Mouse (Mus musculus): ENCODE data around the gene Slc12a5. TPM values are rescaled to one million over a fixed set of nuclear protein-coding genes. Genes with fewer than 3 reads are reported as not detected.

Gene Slc12a5
- total RNA-seq, 2 experiments from 2014 or later, result 288 to 332 TPM

DNA sequence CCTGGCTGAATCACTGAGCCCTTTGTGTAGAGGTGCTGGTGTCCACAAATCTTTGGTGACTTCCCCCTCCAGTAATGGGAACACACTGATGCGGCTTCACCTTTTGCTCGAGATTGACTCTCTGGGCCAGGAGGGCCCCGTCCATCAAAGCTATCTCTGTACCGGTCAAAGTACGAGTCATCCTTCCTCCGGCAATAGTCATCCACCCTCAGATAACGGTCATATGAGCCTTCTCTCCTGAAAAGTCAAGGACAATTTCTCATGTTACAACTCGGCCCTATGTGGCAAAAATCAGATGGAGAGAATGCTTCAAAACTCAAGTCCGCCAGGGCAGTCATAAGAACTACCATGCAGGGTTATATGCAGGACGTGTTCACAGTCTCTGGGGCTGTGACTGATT, 49.7 kb downstream of the Slc12a5 start:
- DNase-seq (ENCODE audit: low spot score in 2 of 2), result no peak

DNA sequence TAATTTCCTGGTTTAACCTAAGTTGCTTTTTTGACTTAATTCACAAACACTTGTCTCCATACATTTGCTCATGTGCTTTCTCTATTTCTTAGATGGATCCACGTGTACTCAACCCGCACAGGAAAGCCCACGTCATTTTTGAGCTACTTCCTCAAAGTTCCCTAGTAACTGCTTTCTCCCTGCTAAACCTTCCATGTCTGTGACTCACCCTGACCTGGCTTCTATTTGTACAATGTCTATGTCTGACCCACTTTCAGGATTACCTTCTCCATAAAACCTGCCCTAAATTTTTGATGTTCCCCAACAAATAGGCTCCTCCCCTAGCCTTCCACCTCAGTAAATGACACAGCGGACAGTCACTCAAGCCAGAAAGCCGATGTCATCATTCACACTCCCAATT, 54.3 kb downstream of the Slc12a5 start:
- DNase-seq (ENCODE audit: low spot score in 2 of 2), result no peak

DNA sequence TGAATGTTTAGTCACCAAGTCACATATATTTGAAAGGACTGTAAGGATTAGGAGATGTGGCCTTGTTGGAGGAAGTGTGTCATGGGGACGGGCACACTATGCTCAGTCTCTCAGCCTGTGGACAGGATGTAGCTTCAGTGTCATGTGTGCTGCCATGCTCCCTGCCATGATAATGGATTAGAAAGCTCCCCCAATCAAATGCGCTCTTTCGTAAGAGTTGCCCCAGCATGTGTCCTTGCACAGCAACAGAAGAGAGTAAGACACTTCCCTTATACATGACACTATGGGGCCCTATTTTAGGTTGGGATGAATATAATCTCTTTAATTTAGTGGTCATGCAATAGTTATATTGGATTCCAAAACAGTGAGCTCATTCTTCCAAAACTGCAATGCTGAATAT, 59.9 kb downstream of the Slc12a5 start:
- DNase-seq (ENCODE audit: low spot score in 2 of 2), result no peak

DNA sequence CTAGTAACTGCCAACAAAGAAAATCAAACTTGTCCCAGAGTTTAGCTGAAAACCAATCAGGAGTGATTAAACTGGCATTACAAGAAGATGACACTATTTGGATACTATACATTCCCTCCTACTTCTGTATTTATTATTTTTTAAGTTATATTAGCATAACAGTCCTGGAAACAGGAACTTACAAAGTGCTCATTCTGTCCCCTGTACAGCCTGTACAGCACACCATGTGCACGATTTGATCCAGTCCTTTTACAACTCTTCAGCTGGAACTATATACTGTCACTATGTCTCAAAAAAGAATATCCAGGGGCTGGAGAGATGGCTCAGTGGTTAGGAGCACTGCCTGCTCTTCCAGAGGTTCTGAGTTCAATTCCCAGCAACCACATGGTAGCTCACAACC, 66.6 kb downstream of the Slc12a5 start:
- no peak for DNase-seq (ENCODE audit: low spot score in 2 of 2)

DNA sequence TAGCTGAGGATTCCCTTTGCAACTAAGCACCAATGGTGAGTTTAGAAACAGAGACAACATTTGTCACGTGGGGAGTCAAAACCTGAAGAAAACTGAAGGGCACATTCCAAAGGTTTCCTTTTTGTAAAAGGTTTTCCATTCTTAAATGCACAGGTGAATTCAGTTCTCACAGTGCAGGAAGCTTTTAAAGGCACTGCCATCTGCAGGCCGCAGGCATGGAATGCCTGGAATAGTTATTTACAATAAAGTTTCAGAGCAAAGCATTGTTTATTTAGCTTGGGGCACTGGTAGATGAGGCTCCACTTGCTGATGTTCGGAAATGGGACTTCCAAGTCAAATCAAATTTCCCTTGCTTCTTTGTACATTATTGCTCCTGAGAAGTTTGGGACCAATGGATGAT, 71.9 kb downstream of the Slc12a5 start:
- DNase-seq (ENCODE audit: low spot score in 2 of 2), result no peak

DNA sequence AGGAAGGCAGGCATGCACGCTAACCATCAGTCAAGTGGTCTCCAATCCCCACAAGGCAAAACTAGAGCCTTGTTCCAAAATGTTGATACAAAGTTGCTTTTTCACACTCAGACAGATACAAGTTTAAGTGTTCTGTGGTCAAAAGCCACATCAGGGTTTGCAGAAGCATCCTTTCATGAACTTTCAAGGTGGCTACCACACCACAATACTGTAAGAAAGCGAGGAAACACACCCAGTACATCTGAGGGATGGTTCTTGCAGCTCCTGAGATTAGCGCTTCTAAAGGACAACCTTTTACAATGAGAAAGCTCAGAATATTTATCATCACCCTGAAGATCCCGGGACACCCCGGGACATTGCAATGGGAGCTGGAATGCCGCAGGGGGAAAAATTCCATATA, 72.7 kb downstream of the Slc12a5 start:
- DNase-seq (ENCODE audit: low spot score in 2 of 2), result no peak

DNA sequence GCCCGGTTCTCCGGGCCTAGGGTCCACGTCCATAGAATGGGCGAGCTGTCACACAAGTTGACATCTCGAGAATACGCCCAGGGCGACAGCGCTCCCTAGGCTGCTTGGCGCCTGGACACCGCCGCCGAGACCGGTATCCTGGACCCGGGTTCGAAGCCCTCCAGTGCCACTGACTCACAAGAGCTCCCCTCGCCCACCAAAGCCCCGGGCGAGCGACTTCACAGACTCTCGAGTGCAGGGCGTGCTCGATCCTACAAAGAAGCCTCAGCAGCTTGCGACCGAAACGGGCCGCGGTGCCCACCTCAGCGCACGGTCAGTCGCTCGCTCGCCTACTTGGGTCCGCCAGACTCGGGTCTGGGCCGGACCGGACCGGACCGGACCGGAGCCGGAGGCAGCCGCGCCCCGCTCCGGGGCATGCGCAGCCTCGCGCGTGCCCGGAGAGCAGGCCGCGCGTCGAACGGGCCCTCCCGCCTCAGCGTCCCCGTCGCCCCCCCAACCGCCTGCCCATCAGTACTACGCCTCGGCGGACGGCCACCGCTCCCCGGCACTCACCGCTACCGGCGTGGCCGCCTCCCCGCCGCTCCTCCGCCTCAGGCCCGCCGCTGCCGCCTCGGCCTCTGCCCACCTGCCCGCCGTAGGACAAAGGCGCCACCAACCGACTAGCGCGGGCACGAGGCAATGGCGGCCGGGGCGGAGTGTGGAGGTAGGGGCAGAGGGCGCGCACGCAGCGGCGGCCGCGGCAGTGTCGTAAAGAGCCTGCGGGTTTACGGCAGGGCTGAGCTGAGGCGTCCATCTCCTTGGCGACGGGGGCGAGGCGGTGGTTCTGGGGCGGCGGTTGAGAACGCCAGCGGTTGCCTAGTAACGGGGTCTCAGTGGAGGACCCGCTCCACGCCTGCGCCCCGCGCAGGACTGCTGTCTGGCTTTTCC, 73.8 kb downstream of the Slc12a5 start, which contains the start of gene Ncoa5:
Gene Ncoa5, minus strand, starts transcription at position 737 of the 927 bp plus-strand sequence.
- DNase-seq (ENCODE audit: low spot score in 2 of 2), result peak; percentile 98 to 99

DNA sequence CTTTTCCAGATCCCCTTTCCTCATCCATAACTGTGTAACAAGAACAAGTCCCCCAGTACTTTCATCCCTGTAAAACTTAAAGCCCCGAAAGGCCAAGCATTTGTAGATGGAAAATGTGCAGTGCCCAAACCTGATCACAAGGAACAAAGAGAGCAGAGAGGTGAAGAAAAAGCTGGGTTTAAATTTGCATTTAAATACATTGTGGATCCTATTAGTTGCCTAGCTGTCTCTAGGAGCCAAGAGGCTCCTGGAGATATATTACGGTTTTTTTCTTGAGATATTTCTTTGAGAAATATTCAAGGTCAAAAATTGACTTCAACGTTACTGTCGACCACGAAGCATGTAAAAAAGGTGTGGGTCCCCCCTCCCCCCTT, 74.4 kb downstream of the Slc12a5 start:
- DNase-seq (ENCODE audit: low spot score in 2 of 2), result no peak

DNA sequence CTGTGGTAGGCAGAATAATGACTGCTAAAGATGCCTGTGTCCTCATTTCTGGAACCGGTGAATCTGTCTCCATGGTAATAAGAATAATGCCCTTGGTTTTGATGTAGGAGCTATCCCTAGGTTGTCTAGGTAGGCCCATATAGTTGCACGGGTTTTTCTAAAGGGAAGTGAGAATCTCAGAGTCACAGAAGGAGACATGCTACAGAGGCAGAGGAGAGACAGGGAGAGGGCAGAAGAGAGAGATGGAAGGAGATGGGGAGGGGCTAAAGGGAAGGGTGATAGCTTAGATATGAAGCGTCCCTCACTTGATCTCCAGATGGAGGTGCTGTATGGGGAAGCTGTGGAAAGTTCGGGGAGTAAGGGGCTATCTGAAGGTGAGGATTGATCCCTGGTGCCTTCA, 76.8 kb downstream of the Slc12a5 start:
- no peak for DNase-seq (ENCODE audit: low spot score in 2 of 2)

DNA sequence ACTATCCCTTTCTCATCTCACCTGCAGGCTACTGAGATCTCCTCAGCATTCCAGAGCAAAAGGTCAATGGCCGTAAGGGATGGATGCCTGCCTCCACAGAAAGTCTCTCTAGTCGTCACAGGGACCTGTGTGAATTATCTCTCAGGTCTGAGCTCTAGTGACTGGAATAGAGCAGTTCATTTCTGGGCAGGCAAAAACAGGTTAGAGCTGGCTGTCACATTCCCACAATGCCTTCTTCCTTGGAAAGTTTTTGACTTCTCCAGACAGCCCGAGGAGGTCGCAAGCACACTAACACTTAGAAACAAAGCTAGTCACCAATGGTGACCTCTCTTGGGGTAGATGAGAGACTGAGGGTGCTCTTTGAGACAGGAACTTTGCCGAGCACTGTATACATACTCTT, 81.5 kb downstream of the Slc12a5 start:
- no peak for DNase-seq (ENCODE audit: low spot score in 2 of 2)

DNA sequence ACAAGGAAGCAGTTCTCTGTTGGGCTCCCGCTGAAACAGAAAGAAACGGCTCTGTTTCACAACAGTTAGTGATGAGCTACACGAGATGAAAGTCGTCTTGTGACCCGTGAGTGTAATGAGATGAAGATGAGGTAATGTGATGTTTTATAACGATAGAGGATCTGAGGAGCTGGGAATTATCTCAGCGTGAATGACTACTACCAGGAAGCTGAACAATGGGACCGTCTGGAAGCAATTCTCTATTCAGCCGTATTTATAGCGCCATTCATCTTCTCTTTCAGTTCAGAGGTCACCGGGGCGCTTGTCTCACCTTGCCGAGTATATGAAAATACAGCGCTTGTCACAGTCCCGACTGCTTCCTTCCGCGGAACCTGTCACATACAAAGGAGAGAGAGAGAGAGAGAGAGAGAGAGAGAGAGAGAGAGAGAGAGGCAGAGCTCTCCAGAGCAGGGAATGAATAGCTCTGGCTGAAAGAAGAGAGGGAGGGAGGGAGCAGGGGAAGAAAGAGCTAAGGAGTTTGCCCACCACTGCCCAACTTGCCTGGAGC, 82.6 kb downstream of the Slc12a5 start:
- no peak for DNase-seq (ENCODE audit: low spot score in 2 of 2)

DNA sequence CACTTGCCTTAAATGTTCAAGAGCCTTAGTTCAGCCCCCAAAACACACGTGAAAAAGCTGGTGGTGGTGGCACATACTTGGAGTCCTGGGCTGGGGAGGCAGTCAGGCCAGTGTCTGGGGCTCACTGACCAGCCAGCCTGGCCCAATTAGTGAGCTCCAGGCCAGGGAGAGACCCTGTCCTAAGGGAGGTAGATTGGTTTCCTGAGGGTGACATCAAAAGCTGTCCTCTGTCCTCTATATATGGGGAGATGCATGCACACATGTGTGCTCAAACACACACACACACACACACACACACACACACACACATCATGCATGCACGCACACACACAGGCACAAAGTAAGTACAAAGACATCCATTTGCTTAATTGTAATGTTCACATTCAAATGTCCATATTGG, 83.1 kb downstream of the Slc12a5 start:
- DNase-seq (ENCODE audit: low spot score in 2 of 2), result no peak

DNA sequence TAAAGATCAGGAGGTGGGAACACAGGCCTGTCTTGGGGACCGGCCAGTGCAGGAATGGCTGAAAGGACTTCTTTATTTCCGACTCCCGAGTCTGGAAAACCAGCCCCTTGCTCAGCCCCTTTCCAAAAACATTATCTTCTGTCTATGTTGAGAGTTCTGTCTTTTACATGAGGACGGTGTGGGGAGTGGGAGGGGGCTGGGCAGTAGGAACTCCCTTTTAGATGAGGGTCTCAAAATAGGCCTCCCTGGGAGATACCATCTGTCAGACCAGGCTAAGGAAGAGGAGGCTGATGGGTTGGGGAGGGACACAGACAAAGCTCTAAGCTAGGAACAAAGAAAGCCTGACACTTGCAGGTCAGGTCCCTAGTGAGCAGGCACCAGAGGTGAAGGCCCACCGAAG, 88.4 kb downstream of the Slc12a5 start:
- DNase-seq (ENCODE audit: low spot score in 2 of 2), result no peak

Other genes starting within 250 kb of the Slc12a5 start
- not detected for gene Spint5, start 245.5 kb upstream of the Slc12a5 start, total RNA-seq (2021)
- gene Wfdc3, start 214.9 kb upstream of the Slc12a5 start, total RNA-seq (2021), result 1 to 10 TPM; 1.5 TPM
- 10 to 100 TPM; 34.1 to 37.2 TPM for gene Dnttip1, start 214.8 kb upstream of the Slc12a5 start, total RNA-seq (2021)
- 1 to 10 TPM; 2.9 to 4.0 TPM for gene Ube2c, start 190.9 kb upstream of the Slc12a5 start, total RNA-seq (2021)
- gene Tnnc2, start 180.8 kb upstream of the Slc12a5 start, total RNA-seq (2021), result not detected
- gene Snx21, start 175.0 kb upstream of the Slc12a5 start, total RNA-seq (2021), result 10 to 100 TPM; 33.3 to 39.8 TPM
- 10 to 100 TPM; 26.4 to 28.1 TPM for gene Acot8, start 155.9 kb upstream of the Slc12a5 start, total RNA-seq (2021)
- 1 to 10 TPM; 6.0 to 8.3 TPM for gene Zswim3, start 155.7 kb upstream of the Slc12a5 start, total RNA-seq (2021)
- 10 to 100 TPM; 18.1 to 18.2 TPM for gene Zswim1, start 138.1 kb upstream of the Slc12a5 start, total RNA-seq (2021)
- under 1 TPM in 1 of 2 experiments, not detected in 1; 0.67 TPM for gene Spata25, start 132.3 kb upstream of the Slc12a5 start, total RNA-seq (2021)
- gene Ctsa, start 127.9 kb upstream of the Slc12a5 start, total RNA-seq (2021), result 10 to 100 TPM; 87.7 to 89.6 TPM
- gene Neurl2, start 127.3 kb upstream of the Slc12a5 start, total RNA-seq (2021), result 1 to 10 TPM; 3.9 to 4.1 TPM
- 100 to 1,000 TPM in 1 of 2 experiments, 10 to 100 TPM in 1; 72.5 to 107 TPM for gene Pltp, start 103.1 kb upstream of the Slc12a5 start, total RNA-seq (2021)
- 10 to 100 TPM; 43.5 to 48.8 TPM for gene Pcif1, start 81.5 kb upstream of the Slc12a5 start, total RNA-seq (2021)
- 10 to 100 TPM; 25.0 to 26.4 TPM for gene Zfp335, start 49.0 kb upstream of the Slc12a5 start, total RNA-seq (2021)
- 1 to 10 TPM; 1.8 to 2.1 TPM for gene Mmp9, start 20.0 kb upstream of the Slc12a5 start, total RNA-seq (2021)
- gene Ncoa5, start 74.1 kb downstream of the Slc12a5 start, total RNA-seq (2021), result 10 to 100 TPM; 53.2 to 57.4 TPM
- 1 to 10 TPM in 1 of 2 experiments, under 1 TPM in 1; 0.67 to 3.0 TPM for gene Cd40, start 94.8 kb downstream of the Slc12a5 start, total RNA-seq (2021)
- not detected for gene 1700025C18Rik, start 129.9 kb downstream of the Slc12a5 start, total RNA-seq (2021)